Mouse (Mus musculus): ENCODE data around the gene Iqcf5. TPM values are rescaled to one million over a fixed set of nuclear protein-coding genes. Genes with fewer than 3 reads are reported as not detected.

Gene Iqcf5
- not detected in 2 replicates for polyA plus RNA-seq (2014; fragmentation: Nextera tagmentation; extraction: Ambion mirVana)

DNA sequence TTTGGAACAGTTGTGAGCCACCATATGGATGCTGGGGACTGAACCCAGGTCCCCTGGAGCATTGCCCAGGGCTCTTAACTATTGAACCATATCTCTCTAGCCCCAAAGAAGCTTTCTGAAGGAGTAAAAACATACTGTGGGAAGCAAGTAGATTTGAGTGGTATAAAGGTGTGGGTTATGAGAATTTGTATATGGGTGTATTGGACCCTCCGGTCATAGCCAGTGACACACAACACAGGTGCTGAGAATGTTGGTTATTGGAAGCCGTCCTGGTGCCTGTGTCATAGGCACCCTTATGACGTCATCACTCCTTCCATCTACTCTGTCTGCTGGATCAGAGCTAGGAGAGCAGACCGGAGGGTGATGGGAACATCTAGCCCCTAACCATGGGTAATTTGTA lies at the start of gene Iqcf5:
Gene Iqcf5, plus strand, starts transcription at position 301 of the 400 bp plus-strand sequence.
- WGBS, result 90% methylated on average over 4 of the region's 4 CpGs
- DNase-seq (ENCODE audit: low spot score) (no peak), ATAC-seq (ENCODE audit: low FRiP score) (no peak)
- Histone ChIP-seq H3K9me3 (ENCODE audit: control insufficient read depth, low read length) (no peaks in the 10 kb centered on the region), H3K36me3 (ENCODE audit: control insufficient read depth, insufficient read depth, low read length) (no peaks in the 10 kb centered on the region), H3K4me3 (ENCODE audit: low read depth, low read length) (no peak within 1 kb of the TSS), H3K9ac (ENCODE audit: low read depth, low read length) (no peak within 1 kb of the TSS), H3K4me1 (replicated peaks; ENCODE audit: control insufficient read depth, insufficient read depth, low read length) (no peaks in the 10 kb centered on the region), H3K27me3 (ENCODE audit: control insufficient read depth, insufficient read depth, low read length) (no peaks in the 10 kb centered on the region), H3K27ac (ENCODE audit: low read depth, low read length) (no peak within 1 kb of the TSS), H3K4me2 (replicated peaks; ENCODE audit: low read depth, low read length) (no peak within 1 kb of the TSS)

DNA sequence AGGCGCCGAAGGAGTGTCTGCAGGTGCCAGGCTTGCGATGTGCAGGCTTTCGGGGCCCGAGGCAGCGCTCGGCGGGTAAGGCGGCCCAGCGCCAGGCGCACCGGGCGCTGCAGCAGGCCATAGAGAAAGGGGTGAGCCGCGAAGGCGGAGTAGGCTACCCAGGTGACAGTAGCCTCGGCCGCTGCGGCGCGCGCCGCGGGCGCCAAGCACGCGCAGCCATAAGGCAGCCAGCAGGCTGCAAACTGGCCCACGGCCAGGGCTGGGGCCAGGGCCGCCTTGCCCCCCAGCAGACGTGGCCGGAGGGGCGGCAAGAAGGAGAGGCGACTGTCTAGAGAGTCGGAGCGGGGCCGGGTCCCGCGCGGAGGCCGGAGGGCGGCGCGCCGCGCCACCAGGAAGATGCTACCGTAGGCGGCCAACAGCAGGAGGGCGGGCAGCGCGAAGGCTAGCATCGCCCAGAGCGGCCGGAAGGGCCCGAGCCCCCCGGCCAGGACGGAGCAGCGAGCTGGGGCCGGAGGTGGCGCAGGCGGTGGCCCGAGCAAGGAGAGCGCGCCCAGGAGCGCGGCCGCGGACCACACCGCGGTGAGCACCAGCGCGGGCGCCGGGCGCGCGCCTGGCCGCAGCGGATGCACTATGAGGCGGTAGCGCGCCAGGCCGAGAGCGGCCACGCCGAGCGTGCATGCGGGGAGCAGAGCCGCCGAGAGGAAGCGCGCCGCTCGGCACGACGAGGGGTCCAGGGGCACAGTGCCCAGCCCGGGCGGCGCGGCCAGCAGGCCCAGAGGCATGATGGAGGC lies 49.4 kb upstream of the Iqcf5 start:
- peak; percentile 78 for DNase-seq (ENCODE audit: low spot score)
- Histone ChIP-seq H3K4me1 (replicated peaks; ENCODE audit: control insufficient read depth, insufficient read depth, low read length) (peaks cover 14% of the 10 kb centered on the region; the same call in 1 of the 2 replicates), H3K4me3 (ENCODE audit: low read depth, low read length) (peak overlapping the region; percentile 43), H3K9me3 (ENCODE audit: control insufficient read depth, low read length) (no peaks in the 10 kb centered on the region), H3K9ac (ENCODE audit: low read depth, low read length) (peak overlapping the region; percentile 68), H3K4me2 (replicated peaks; ENCODE audit: low read depth, low read length) (peak overlapping the region; percentile 95), H3K27me3 (ENCODE audit: control insufficient read depth, insufficient read depth, low read length) (no peaks in the 10 kb centered on the region), H3K36me3 (ENCODE audit: control insufficient read depth, insufficient read depth, low read length) (peaks cover 23% of the 10 kb centered on the region), H3K27ac (ENCODE audit: low read depth, low read length) (peak overlapping the region; percentile 60; the same call in 1 of the 2 replicates)
- ATAC-seq (ENCODE audit: low FRiP score), result peak; percentile 82
- 1% methylated on average over 89 of the region's 99 CpGs for WGBS

DNA sequence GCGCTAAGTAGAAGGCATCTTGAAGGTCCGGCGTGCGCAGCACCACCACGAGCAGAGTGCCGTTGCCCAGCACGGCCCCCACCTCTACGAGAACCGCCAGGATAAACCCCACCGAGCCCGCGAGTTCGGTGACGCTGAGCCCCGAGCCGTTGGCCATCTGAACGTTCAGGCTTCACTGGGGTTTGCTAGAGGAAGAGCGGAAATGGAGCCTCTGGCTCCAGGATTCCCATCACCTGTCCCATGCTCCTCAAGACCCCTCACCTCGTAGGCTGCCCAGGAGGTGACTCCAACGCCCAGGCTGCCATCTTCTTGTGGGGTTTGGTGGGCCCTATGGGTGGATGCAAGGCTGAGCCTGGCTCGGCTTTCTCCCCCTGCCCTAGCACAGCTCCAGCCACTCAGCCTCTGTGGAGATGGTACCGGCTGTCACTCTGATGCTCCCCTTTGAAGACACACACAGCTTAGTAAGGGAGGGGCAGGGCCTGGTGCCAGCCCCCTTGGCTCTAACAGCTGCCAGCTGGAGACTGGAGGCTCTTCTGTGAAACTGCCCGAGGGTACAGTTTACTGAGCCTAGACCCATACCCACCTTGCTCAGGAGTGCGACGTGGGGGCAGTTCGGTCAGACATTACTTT lies 48.7 kb upstream of the Iqcf5 start, which contains the start of gene Gpr62:
Gene Gpr62, minus strand, starts transcription at position 368 of the 630 bp plus-strand sequence.
- no peaks in the 10 kb centered on the region for H3K9me3 ChIP-seq (ENCODE audit: control insufficient read depth, low read length)
- H3K4me3 ChIP-seq (ENCODE audit: low read depth, low read length), result peak within 1 kb of the TSS; percentile 43
- H3K4me2 ChIP-seq (replicated peaks; ENCODE audit: low read depth, low read length), result peak within 1 kb of the TSS; percentile 95
- H3K4me1 ChIP-seq (replicated peaks; ENCODE audit: control insufficient read depth, insufficient read depth, low read length), result peaks cover 14% of the 10 kb centered on the region; the same call in 1 of the 2 replicates
- 28% methylated on average over 26 of the region's 26 CpGs for WGBS
- ATAC-seq (ENCODE audit: low FRiP score) (peak; percentile 9), DNase-seq (ENCODE audit: low spot score) (no peak)
- H3K27ac ChIP-seq (ENCODE audit: low read depth, low read length), result peak within 1 kb of the TSS; percentile 60; the same call in 1 of the 2 replicates
- peaks cover 18% of the 10 kb centered on the region for H3K36me3 ChIP-seq (ENCODE audit: control insufficient read depth, insufficient read depth, low read length)
- H3K27me3 ChIP-seq (ENCODE audit: control insufficient read depth, insufficient read depth, low read length), result no peaks in the 10 kb centered on the region
- peak within 1 kb of the TSS; percentile 68 for H3K9ac ChIP-seq (ENCODE audit: low read depth, low read length)

DNA sequence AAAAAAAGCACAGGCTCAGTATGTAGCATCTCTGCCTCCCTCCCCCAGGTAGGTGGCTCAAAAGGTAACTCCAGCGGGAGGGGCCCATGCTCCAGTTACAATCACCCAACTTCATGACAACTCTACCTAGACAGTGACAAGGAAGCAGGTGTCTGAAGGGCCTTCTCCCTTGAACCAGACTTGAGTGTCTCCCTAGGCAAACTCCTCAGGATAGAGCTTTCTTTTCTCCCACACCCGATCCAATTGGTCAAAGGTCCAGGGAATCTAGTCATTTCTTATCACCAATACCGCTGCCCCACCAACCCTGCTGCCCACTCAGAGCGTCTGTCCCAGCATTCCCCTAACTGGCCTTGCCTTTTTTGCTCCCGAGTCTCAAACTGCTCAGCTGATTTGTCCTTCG lies 47.7 kb upstream of the Iqcf5 start:
- WGBS, result 95% methylated on average over 6 of the region's 6 CpGs
- no peaks in the 10 kb centered on the region for H3K27me3 ChIP-seq (ENCODE audit: control insufficient read depth, insufficient read depth, low read length)
- peaks cover 16% of the 10 kb centered on the region; the same call in 1 of the 2 replicates for H3K4me1 ChIP-seq (replicated peaks; ENCODE audit: control insufficient read depth, insufficient read depth, low read length)

DNA sequence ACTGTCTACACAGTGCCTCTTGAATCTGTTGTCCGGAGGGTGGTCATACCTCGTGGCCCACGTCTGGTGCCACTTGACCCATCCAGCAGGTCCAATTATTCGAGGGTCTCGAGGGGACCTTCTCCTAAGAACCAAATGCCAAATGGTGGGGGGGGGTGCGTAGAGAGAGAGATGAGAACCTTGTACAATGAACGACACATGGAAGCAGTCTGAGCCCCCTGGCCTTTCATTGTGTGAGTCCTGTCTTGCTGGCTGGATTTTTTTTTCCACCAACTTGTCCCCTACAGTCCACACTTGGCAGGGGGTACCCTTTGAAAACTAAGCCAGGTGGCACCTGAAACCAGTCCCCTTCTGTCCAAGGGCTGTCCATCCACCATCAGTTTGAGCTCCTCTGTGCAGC lies 46.6 kb upstream of the Iqcf5 start:
- WGBS, result 84% methylated on average over 7 of the region's 7 CpGs

More for the DNA sequence above, 47.7 kb upstream of the Iqcf5 start:
- DNase-seq (ENCODE audit: low spot score) (no peak), ATAC-seq (ENCODE audit: low FRiP score) (no peak)
- Histone ChIP-seq H3K27ac (ENCODE audit: low read depth, low read length) (no peak overlapping the region), H3K9ac (ENCODE audit: low read depth, low read length) (no peak overlapping the region), H3K4me3 (ENCODE audit: low read depth, low read length) (no peak overlapping the region), H3K36me3 (ENCODE audit: control insufficient read depth, insufficient read depth, low read length) (peaks cover 12% of the 10 kb centered on the region; the same call in 1 of the 2 replicates), H3K4me2 (replicated peaks; ENCODE audit: low read depth, low read length) (no peak overlapping the region), H3K9me3 (ENCODE audit: control insufficient read depth, low read length) (no peaks in the 10 kb centered on the region)

DNA sequence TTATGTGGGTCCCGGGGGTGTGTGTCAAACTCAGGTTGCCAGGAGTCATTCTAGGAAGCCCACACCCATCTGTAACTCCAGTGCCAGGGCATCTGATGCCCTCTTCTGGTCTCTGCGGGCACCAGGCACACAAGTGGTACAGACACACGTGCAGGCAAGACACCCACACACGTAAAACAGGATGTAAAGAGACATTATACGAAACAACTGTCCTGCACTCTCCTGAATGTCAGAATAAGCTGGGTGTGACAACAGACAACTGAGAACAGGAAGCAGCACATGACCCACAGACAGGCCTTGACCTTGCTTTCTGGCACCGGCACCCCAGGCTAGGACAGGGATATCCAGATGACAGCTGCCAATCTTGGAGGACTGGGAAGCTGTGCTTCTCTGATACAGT lies 45.1 kb upstream of the Iqcf5 start:
- 73% methylated on average over 6 of the region's 6 CpGs for WGBS
- Histone ChIP-seq H3K36me3 (ENCODE audit: control insufficient read depth, insufficient read depth, low read length) (no peaks in the 10 kb centered on the region), H3K4me1 (replicated peaks; ENCODE audit: control insufficient read depth, insufficient read depth, low read length) (peaks cover 14% of the 10 kb centered on the region; the same call in 1 of the 2 replicates), H3K4me2 (replicated peaks; ENCODE audit: low read depth, low read length) (no peak overlapping the region), H3K4me3 (ENCODE audit: low read depth, low read length) (no peak overlapping the region), H3K9me3 (ENCODE audit: control insufficient read depth, low read length) (no peaks in the 10 kb centered on the region), H3K27me3 (ENCODE audit: control insufficient read depth, insufficient read depth, low read length) (no peaks in the 10 kb centered on the region), H3K27ac (ENCODE audit: low read depth, low read length) (no peak overlapping the region), H3K9ac (ENCODE audit: low read depth, low read length) (no peak overlapping the region)
- DNase-seq (ENCODE audit: low spot score) (no peak), ATAC-seq (ENCODE audit: low FRiP score) (no peak)

More for the DNA sequence above, 46.6 kb upstream of the Iqcf5 start:
- Histone ChIP-seq H3K9me3 (ENCODE audit: control insufficient read depth, low read length) (no peaks in the 10 kb centered on the region), H3K9ac (ENCODE audit: low read depth, low read length) (no peak overlapping the region), H3K4me2 (replicated peaks; ENCODE audit: low read depth, low read length) (no peak overlapping the region), H3K36me3 (ENCODE audit: control insufficient read depth, insufficient read depth, low read length) (peaks cover 7% of the 10 kb centered on the region; the same call in 1 of the 2 replicates), H3K4me1 (replicated peaks; ENCODE audit: control insufficient read depth, insufficient read depth, low read length) (peaks cover 17% of the 10 kb centered on the region; the same call in 1 of the 2 replicates), H3K4me3 (ENCODE audit: low read depth, low read length) (no peak overlapping the region), H3K27ac (ENCODE audit: low read depth, low read length) (no peak overlapping the region), H3K27me3 (ENCODE audit: control insufficient read depth, insufficient read depth, low read length) (no peaks in the 10 kb centered on the region)
- ATAC-seq (ENCODE audit: low FRiP score) (no peak), DNase-seq (ENCODE audit: low spot score) (no peak)

DNA sequence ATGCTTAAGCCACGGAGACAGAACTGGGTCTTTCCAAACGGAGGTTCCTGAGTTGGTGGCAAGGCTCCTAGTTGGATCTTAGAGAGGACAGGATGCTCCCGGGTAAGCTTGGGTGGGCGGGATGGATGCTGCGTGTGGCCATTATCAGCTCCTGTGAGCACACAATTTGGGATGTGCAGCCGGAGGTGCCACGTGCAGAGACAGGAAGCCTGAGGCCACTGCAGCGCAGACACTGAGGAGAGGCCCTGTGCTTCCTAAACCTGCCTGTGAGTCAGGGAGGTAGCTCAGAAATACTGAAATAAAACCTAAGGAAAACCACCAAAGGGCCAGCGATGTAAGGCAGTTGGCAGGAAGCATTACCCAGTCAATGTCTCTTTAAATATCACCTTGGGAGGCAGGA lies 44.6 kb upstream of the Iqcf5 start:
- Histone ChIP-seq H3K4me2 (replicated peaks; ENCODE audit: low read depth, low read length) (no peak overlapping the region), H3K9ac (ENCODE audit: low read depth, low read length) (no peak overlapping the region), H3K27ac (ENCODE audit: low read depth, low read length) (no peak overlapping the region), H3K4me3 (ENCODE audit: low read depth, low read length) (no peak overlapping the region), H3K36me3 (ENCODE audit: control insufficient read depth, insufficient read depth, low read length) (no peaks in the 10 kb centered on the region), H3K4me1 (replicated peaks; ENCODE audit: control insufficient read depth, insufficient read depth, low read length) (0 out of 2 replicates have a peak, but pooled peaks cover 10% of the 10 kb centered on the region), H3K27me3 (ENCODE audit: control insufficient read depth, insufficient read depth, low read length) (no peaks in the 10 kb centered on the region), H3K9me3 (ENCODE audit: control insufficient read depth, low read length) (no peaks in the 10 kb centered on the region)
- no peak for ATAC-seq (ENCODE audit: low FRiP score)
- 74% methylated on average over 9 of the region's 9 CpGs for WGBS
- DNase-seq (ENCODE audit: low spot score), result no peak

DNA sequence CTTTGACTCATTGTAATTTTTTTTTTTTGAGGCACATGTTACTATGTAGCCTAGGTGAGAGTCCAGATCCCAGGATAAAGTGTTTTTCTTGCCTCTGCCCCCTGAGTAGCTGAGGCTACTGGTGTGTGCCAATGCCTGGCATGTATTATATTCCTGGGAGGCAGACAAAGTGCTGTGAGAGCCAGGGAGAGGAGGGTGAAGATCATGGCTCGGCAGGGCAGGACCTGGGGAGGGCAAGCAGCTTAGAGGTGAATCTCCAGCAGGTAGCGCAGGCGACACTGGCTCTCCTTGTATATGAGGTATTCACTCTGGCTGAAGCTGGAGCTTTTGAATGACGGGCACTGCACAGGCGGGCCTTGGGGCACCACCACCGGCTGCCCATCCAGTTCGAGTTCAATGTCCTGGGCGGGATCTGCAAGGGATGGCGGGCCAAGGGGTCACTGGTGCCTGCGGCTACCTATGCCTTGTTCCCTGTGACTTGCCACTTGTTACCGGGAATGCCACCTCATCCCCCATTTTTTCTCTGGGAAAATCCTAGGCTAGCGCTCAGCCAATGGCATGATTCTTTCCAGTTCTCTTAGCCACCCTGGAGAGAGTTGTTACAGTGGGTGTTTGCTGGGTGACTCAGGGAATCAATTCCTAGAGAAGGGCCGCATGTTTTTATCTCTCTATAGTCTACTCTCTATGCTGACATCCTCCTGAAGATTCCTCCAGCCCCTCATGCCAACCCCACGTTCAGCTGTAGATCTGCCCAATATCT lies 43.2 kb upstream of the Iqcf5 start:
- 64% methylated on average over 14 of the region's 14 CpGs for WGBS

More for the DNA sequence above, 43.2 kb upstream of the Iqcf5 start:
- Histone ChIP-seq H3K9ac (ENCODE audit: low read depth, low read length) (no peak overlapping the region), H3K36me3 (ENCODE audit: control insufficient read depth, insufficient read depth, low read length) (no peaks in the 10 kb centered on the region), H3K4me2 (replicated peaks; ENCODE audit: low read depth, low read length) (no peak overlapping the region), H3K27me3 (ENCODE audit: control insufficient read depth, insufficient read depth, low read length) (no peaks in the 10 kb centered on the region), H3K4me3 (ENCODE audit: low read depth, low read length) (no peak overlapping the region), H3K4me1 (replicated peaks; ENCODE audit: control insufficient read depth, insufficient read depth, low read length) (0 out of 2 replicates have a peak, but pooled peaks cover 4% of the 10 kb centered on the region), H3K9me3 (ENCODE audit: control insufficient read depth, low read length) (no peaks in the 10 kb centered on the region), H3K27ac (ENCODE audit: low read depth, low read length) (no peak overlapping the region)
- no peak for ATAC-seq (ENCODE audit: low FRiP score)
- DNase-seq (ENCODE audit: low spot score), result no peak
